Mouse (Mus musculus) C2C12 (cell line): ENCODE measurements around the gene Selplg.

ENCODE experiments used
- CEBPB ChIP-seq: IDR thresholded peaks from one replicate; pipeline ENCODE4 v1.6.1; 2011; ENCODE audit warnings: low read depth, mild to moderate bottlenecking, control low read depth, moderate library complexity
- CTCF ChIP-seq: IDR thresholded peaks from one replicate; pipeline ENCODE4 v1.5.1; 2011; ENCODE audit not compliant: control insufficient read depth, insufficient read depth, insufficient read length
- FOSL1 ChIP-seq: IDR thresholded peaks from one replicate; pipeline ENCODE4 v1.8.0; 2011; ENCODE audit warnings: mild to moderate bottlenecking, low read length; ENCODE audit not compliant: poor library complexity, insufficient read depth, severe bottlenecking
- USF1 ChIP-seq: IDR thresholded peaks from one replicate; pipeline ENCODE4 v1.6.1; 2011; ENCODE audit warnings: low read depth, mild to moderate bottlenecking, control low read depth, moderate library complexity

- no peak for TF ChIP-seq CTCF
- no peak for TF ChIP-seq USF1
- TF ChIP-seq FOSL1, result no peak
- no peak for TF ChIP-seq CEBPB
Measured at GRCm38 (mm10) chr5:113832490-113832901, at the start of gene Selplg.
